Mouse (Mus musculus): Measurements from ENCODE around the gene Gm49321.

DNA sequence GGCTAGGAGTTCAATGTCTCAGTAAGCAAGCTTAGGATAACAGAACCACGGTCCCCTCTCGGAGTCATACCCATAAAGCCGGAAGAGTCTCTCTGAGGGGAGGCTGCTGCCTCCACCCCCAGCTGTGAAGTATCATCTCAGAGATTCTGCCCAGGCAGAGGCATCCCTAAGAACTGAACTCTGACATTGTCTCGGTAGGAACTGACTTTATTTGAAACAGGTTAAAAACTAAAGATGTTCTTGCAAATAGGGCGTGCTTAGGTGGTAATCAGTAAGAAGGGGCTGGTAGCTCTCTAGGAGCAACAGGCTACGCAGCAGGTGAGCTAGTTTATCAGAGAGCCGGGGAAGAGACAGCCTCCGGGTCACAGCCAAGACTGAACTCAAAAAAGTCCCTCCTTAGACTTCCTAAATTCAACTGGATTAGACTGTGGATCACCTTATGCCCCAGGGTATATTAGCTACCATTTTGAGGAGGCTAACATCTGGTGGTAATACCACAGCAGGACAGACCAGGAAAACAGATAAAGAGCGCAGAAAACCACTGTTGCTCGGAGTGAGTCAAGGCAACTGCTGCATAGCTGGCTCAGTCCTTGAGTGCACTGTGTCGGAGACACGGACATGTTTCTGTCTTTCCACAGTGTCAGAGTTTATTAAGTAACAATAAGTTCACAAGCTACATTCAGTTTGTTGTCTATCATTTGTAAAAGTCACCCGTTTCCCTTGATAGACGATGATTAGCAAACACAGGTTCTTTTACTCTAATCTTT lies 16.1 kb downstream of the Gm49321 start:
- no peak for TF ChIP-seq POLR2AphosphoS2 (IDR thresholded peaks at IDR 0.05; ENCODE audit: insufficient read length, low read depth)
- TF ChIP-seq POLR2A (IDR thresholded peaks at IDR 0.05; ENCODE audit: insufficient read length, low read depth) = no peak
- no peak for TF ChIP-seq MYOG (IDR thresholded peaks at IDR 0.05; ENCODE audit: control insufficient read depth in 1 of 3, insufficient read depth in 1 of 3, insufficient read length in 2 of 3, low read depth in 2 of 3)
- TF ChIP-seq MAX (IDR thresholded peaks at IDR 0.05; ENCODE audit: low read depth) = no peak
- TF ChIP-seq USF1 (IDR thresholded peaks at IDR 0.05; ENCODE audit: low read depth) = no peak
- TF ChIP-seq MYOD1 (IDR thresholded peaks at IDR 0.05; ENCODE audit: control insufficient read depth in 1 of 3, insufficient read length in 2 of 3, low read depth in 2 of 3) = no peak

All from myocyte (in vitro differentiated cells).